Mouse (Mus musculus): ENCODE data around the gene Ap3d1. TPM values are rescaled to one million over a fixed set of nuclear protein-coding genes. Genes with fewer than 3 reads are reported as not detected.

Ap3d1 gene
- 100 to 1,000 TPM; 128 to 143 TPM for total RNA-seq (2021)

DNA sequence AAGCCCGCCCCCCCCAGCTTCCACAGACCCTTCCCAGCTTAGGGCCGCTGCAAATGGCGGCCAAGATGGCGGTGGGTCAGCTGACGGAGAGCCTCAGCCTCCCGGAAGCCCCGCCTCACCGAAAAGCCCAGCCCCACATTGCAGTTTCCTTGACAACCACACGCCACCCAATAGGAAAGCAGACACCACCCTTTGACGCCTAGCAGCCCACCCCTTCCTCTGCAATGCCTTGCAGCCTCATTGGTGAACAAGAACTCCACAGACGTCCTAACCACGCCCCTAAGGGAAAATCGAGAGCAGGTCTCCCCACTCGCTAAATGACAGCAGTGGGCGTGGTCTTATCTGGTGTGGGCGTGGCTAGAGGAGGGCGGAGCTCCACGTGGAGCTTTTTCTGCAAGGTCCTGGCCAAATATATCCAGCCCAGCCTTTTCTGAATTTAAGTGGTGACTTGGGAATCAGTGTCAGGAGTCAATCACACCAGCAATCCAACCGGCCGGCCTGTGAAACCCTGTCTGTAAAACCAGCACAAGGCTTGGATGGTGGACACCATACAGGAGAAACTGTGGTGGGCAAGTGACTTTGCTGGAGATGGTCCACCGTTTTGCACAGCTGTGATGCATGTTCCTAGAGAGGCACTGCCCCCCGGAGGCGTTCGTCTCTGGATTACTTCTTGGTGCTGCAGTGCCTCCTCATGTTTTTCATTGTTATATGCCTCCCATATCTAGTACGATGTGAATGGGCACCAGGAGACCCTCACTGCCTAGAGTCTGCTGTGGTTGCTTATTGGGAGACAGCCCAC is at the start of gene Ap3d1:
Ap3d1 (minus strand) TSS at position 85 of the 799 bp plus-strand sequence.
- peak; percentile 82 to 93 for DNase-seq (ENCODE audit: extremely low spot score in 1 of 2, low spot score in 1 of 2)

- DNase-seq (ENCODE audit: extremely low spot score in 1 of 2, low spot score in 1 of 2): no peak
Observed at GRCm38 (mm10) chr10:80791476-80792174, 49.6 kb upstream of the Ap3d1 start.

GRCm38 (mm10) chr10:80790761-80791404 is 48.8 kb upstream of the Ap3d1 start:
- DNase-seq (ENCODE audit: extremely low spot score in 1 of 2, low spot score in 1 of 2): no peak

GRCm38 (mm10) chr10:80787517-80787916 is 45.5 kb upstream of the Ap3d1 start:
- DNase-seq (ENCODE audit: extremely low spot score in 1 of 2, low spot score in 1 of 2): no peak

DNA sequence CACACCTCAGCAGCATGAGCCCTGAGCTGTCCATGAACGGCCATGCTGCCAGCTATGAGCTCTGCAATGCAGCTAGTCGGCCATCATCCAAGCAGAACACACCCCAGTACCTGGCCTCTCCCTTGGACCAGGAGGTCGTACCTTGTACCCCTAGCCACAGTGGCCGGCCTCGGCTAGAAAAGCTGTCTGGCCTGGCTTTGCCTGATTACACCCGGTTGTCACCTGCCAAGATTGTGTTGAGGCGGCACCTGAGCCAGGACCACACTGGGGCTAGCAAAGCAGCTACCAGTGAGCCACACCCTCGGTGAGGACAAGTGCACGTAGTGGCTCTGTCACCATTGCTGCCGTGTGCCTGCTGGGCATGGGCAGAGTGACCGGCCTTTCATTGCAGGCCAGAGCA is 43.9 kb upstream of the Ap3d1 start:
- DNase-seq (ENCODE audit: extremely low spot score in 1 of 2, low spot score in 1 of 2): no peak

- no peak for DNase-seq (ENCODE audit: extremely low spot score in 1 of 2, low spot score in 1 of 2)
Observed at GRCm38 (mm10) chr10:80784871-80785270, 42.8 kb upstream of the Ap3d1 start.

- no peak for DNase-seq (ENCODE audit: extremely low spot score in 1 of 2, low spot score in 1 of 2)
Observed at GRCm38 (mm10) chr10:80784302-80784701, 42.2 kb upstream of the Ap3d1 start.

DNA sequence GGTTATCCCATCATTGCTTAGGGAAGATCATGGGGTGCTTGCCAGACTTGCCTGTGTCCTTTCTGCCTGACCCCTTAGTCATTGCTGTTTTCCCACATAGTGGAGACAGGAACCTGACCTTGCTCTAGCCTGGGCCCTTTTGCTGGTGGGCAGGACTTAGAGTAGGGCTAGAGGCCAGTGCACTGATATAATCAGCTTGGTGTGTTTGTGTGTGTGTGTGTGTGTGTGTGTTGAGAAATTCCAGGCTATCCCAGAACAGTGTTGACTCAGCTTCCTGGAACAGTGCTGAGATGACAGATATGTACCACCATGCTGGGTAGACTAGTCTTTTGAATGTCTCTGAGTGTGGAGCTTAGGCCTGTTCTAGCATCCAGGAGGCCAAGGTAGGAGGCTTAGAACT is 37.5 kb upstream of the Ap3d1 start:
- DNase-seq (ENCODE audit: extremely low spot score in 1 of 2, low spot score in 1 of 2): no peak

DNA sequence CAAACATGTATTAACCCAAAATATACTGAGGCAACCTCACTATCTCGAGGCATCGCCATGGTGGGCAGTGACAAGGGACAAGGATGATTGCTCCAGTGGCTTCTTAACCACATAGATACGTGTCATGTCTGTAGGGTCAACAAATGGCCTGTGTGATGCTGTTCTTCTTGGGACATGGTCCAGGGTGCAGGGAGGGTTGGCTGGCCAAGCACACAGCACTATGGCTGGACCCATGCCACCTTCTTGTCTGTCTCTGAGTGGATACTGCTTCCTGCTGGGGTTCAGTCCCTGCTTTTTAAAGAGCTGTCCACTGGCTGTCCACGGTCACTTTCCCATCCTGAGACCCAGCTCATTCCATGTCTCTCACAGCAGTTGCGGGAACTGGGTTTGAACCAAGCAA is 35.1 kb upstream of the Ap3d1 start:
- DNase-seq (ENCODE audit: extremely low spot score in 1 of 2, low spot score in 1 of 2): no peak

DNA sequence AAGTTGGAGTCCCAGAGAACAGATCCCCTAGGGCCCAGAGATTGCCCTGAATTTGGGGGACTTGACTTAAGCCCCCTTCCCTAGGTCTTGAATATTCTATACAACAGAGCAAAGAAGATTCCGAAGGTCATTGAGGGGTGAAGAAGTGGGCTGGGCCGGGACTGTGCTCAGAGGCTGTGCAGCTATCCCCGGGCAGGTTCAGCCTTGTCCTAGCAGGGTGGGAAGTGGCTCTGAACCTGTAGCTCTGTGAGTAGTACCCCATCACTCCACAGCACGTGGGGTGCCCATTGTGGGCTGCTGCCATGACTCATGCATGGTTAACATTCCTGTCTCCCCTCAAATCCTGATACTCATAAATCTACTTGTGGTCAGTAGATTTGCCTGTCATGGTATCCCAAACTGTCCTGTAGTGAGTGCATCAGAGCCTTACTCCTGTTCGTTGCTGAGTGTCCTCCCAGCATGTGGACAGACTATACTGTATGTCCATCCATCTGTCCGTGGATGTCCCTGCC is 34.4 kb upstream of the Ap3d1 start:
- DNase-seq (ENCODE audit: extremely low spot score in 1 of 2, low spot score in 1 of 2): no peak

DNA sequence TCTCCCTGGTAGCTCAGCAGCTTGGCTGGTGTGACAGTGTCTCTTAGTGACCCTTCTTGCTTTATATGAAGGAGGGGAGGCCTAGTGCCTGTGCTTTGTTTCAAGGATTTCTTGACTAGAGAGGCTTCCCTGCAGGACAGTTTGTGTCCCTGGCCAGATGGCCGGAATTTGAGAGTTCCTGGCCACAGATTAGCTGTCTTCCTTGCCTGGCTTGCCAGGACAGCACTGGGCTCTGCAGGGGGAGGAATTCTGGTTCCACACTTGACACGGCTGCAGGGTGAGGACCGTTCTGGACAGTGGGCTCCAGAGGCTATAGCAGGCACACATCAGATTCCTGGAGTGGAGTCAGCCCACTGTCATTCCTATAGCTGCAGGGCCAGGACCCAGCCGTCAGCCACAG is 33.7 kb upstream of the Ap3d1 start:
- DNase-seq (ENCODE audit: extremely low spot score in 1 of 2, low spot score in 1 of 2): no peak

- DNase-seq (ENCODE audit: extremely low spot score in 1 of 2, low spot score in 1 of 2): no peak
Observed at GRCm38 (mm10) chr10:80774981-80775380, 32.9 kb upstream of the Ap3d1 start.

DNA sequence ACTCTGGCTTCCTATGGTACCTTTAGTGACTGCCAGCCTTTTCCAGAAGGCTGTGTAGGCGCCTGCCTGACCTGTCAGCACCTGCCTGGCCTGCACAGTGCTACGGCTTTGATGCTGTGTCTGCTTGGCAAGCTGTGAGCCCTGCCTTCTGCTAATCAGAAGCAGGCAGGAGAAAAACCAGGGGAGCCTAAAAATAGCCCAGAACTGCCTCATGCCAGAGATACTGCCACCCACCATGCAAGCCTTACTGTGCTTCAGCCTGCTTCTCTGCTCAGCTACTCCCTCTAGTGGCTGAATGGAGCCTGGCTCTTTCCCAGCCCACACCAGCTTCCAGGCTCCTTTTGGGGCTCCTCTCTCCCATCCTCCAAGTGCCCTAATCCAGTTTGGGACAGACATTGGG is 32.5 kb upstream of the Ap3d1 start:
- DNase-seq (ENCODE audit: extremely low spot score in 1 of 2, low spot score in 1 of 2): peak; percentile 75 to 90

GRCm38 (mm10) chr10:80773816-80774215 is 31.8 kb upstream of the Ap3d1 start:
- no peak for DNase-seq (ENCODE audit: extremely low spot score in 1 of 2, low spot score in 1 of 2)

DNA sequence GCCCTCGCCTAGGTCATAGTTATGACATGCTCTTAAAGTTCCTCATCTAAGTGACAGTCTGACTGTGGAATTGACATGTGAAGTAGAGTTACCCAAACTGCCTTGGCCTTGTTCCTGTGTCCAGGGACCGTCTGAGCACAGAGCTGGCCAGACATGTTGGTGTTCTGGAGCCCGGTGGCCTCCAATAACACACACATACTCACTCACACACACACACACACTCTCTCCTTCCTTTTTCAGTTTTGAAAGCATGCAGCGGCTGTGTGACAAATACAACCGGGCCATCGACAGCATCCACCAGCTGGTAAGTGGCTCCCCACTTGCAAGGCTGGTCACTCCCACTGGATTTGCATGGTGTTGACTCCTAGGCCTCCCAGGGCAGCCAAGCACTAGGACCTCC is 26.3 kb upstream of the Ap3d1 start:
- no peak for DNase-seq (ENCODE audit: extremely low spot score in 1 of 2, low spot score in 1 of 2)

- no peak for DNase-seq (ENCODE audit: extremely low spot score in 1 of 2, low spot score in 1 of 2)
Observed at GRCm38 (mm10) chr10:80766161-80766815, 24.2 kb upstream of the Ap3d1 start.

- no peak for DNase-seq (ENCODE audit: extremely low spot score in 1 of 2, low spot score in 1 of 2)
Observed at GRCm38 (mm10) chr10:80765746-80766145, 23.7 kb upstream of the Ap3d1 start.

DNA sequence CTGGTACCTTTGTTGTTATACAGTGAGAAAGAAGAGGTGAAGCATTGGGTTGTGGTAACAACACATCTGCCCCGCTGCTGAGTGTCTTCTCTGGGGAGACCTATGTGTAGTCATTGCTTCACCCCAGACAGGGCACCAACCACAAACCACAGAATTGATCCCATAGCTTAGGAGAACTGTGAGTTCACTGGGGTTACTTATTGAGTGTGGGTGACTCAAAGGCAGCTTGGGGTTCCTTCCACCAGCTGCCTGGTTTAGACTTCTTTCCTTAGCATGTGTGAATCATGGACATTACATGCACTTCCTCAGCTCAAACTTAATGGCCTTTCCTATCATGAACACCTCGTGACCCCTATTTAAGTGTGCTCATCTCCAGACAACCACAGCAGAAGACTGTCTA is 21.4 kb upstream of the Ap3d1 start:
- no peak for DNase-seq (ENCODE audit: extremely low spot score in 1 of 2, low spot score in 1 of 2)

- no peak for DNase-seq (ENCODE audit: extremely low spot score in 1 of 2, low spot score in 1 of 2)
Observed at GRCm38 (mm10) chr10:80761821-80762220, 19.8 kb upstream of the Ap3d1 start.

GRCm38 (mm10) chr10:80760596-80761524 is 18.8 kb upstream of the Ap3d1 start:
- no peak for DNase-seq (ENCODE audit: extremely low spot score in 1 of 2, low spot score in 1 of 2)

All from layer of hippocampus, postnatal 25 days (tissue).